Mouse (Mus musculus): ENCODE measurements around the gene Snd1.
A peak's percentile ranks its signal among the peaks of the same experiment; 100 is the strongest.

The Snd1 gene

DNA sequence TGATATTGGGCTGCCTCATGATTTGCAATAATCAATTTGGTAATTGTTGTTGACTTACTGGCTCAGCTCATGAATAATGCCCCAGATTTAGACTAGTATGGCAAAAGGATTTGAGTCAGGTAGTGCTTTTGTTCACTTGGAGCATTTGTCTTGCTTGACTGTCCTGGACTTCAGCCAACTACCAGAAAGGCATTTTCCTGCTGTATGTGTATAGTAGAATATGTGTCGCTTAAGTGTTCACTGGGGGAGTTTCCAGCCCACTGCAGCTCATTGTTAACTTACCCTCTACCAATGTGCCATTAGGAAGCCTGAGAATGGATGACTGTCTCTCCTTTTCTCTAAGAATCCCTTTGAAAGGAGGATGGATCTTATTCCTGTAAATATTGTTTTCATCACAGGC is 268.6 kb downstream of the Snd1 start:
- DNase-seq (ENCODE audit: inconsistent age in 2 of 2, low spot score in 1 of 2), result no peak

DNA sequence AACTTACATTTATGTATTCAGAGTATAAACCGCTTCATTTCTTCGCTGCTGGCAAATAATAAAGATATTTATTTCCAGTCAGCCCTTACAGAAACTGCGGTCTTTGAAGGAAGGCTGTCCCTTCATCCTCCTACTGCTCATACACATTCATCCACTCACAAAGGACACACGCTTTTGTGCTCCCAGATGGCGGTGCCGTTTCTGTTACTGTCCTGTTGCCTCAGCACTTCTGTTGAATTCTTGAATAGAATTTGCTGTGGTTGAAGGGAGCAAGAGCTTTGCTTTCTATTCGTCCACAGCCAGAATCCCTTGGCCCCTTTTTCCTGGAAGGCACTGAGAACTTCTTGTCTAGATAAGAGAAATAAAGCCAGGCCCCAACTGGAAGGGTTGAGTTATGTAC is 270.9 kb downstream of the Snd1 start:
- DNase-seq (ENCODE audit: inconsistent age in 2 of 2, low spot score in 1 of 2), result no peak

DNA sequence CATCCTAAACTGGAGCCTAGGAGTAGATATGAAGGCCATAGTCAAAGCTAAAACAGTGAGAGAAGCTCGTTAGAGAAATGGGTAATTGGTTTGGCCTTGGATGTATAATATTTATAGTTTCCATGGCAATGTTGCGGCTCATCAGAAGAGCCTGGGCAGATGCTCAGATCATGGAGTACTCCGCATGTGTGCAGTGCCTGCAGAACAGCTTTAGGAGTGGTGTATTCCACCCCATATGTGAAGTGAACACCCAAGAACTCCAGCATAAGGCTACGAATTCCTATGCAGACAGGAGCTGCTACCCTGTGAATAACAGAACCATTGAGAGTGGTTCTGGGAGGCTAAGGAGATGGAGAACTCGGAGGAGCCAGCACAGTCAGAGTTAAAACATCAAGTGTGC is 272.1 kb downstream of the Snd1 start:
- DNase-seq (ENCODE audit: inconsistent age in 2 of 2, low spot score in 1 of 2), result no peak

DNA sequence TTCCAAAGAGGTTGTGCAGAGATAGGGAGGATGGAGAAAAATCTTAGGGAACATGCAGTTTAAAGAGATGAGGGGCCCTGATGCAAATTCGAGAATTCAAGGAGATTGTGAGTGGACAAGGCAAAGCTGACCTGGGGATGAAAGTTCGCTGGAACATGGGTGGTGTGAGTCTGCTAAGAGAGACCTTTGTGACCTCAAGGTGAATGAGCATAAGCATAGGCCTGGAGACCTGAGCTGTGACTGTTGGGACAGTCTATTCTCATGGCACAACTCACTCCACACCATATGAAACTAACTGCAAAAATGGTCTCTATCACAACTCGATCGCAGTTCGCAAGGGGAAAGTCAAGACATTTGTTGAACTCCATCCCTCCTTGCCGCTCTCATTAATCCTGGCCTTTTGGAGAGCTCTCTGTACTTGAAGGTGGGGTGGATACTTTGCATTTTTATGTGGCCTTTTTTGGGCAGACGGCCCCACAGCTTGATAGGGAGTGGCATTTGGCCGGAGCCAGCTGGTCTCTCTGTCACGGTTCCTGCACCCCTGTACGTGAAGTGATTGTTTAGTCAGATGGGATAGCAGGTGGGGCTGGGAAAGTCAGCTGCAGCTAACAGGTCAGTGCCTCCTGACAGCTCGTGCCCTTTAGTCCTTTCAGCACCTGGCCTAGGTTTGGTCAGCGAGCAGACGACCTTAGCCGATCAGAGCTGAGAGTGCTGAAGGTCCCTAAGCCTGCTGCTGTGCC is 273.2 kb downstream of the Snd1 start:
- no peak for DNase-seq (ENCODE audit: inconsistent age in 2 of 2, low spot score in 1 of 2)

DNA sequence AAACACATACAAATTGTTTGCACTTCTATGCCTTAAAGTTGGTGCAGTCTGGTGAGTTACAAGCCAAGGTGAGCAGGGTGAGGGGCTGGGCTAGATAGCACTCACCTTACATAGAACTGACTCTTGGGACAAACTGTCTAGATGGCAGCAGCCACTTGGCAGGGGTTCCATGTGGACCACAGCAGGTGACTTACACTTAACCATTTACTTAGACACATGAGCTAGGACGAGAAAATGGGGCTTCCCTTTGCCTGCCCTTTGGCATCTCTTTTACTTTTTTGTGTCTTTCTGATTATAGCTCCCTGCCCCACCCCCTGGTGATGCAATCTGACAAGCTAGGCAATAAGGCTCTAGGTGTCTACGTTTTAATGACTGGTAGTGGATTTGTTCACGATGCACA is 274.3 kb downstream of the Snd1 start:
- no peak for DNase-seq (ENCODE audit: inconsistent age in 2 of 2, low spot score in 1 of 2)

DNA sequence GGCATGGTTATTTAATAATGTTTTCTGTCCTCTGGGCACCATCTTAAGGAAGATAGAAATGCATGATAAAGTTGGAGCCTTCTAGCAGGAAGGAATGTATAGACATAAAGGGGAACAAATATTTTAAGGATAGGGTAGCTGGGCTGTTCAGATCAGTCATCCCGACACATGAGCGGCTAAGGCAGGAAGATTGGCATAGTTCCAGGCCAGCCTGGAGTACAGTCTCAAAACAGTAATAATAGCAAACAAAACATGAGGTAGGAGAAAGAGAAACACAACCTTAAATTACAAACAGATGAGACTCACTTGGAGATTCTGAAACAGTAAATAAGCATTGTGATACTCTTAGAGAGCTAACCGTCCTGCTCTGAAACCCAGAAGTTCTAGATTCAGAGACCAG is 276.2 kb downstream of the Snd1 start:
- DNase-seq (ENCODE audit: inconsistent age in 2 of 2, low spot score in 1 of 2), result no peak

DNA sequence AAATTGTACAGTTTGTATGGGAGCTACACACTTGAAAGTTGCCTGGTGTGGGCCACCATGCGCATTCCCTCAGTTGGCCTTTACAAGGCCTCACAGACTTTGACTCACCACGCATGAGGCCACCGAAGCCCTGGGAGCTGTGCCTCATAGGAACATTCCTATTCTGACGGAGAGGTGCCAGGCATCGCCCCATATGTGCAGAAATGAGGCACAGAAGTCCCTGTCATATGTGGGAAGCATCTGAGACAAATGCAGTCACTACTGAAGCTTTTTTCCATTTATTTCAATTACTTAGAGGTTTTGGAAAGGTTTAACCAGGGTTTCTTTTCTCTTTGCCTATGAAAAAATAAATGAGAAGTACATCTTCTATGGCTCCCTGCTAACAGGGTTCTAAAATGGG is 278.3 kb downstream of the Snd1 start:
- DNase-seq (ENCODE audit: inconsistent age in 2 of 2, low spot score in 1 of 2), result no peak

DNA sequence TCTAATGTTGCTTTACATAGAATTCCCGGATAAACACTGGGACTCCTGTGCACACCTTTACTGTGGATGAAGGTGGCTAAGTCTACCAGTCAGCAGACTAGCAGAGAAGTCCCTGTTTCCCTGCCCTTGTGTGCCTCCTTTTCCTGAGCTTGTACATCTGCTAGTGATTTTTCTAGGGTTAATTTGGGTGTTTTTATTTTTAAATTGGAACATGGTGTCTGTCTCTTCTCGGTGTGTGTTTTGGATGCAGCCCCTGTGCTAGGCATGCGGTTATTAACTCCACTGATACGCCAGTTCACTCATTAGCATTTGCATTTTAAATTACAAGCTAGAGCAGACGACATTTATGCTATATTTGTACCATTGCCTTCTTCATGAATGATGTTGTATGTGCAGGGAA is 278.7 kb downstream of the Snd1 start:
- no peak for DNase-seq (ENCODE audit: inconsistent age in 2 of 2, low spot score in 1 of 2)

DNA sequence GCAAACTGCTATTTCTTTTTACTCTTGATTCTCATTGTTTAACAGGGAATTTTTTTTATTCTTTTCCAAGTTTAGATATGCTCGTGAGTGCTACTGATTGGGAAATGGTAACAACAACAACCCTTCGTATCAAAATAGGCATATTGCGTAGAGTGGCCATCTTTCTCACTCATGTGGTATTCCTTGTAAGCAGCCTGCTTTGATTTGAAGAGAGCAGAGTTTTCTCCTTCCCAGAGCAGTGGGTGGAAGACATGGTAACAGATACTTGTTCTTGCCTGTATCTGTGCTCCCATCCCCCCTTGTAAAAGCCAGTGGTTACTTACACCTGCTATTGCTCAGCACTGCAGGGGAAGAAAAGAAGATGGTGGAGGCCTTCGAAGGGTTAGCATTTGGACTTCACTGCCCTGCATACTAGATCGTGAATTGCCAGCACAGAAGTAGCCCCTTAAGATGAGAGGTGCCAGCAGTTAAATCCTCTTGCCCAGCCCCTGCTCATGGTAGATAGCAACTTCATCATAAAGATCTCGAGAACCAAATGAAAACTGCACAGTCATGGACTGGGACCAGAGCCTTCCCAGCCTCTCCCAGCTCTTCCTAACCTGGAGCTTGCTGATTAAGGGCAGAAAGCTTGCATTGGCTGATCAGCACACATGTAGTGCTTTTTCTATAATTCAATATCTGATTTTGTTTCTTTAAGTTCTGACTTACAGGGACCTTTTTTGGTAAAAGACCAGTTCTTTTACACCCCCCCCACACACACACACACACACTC is 279.4 kb downstream of the Snd1 start:
- DNase-seq (ENCODE audit: inconsistent age in 2 of 2, low spot score in 1 of 2), result no peak

DNA sequence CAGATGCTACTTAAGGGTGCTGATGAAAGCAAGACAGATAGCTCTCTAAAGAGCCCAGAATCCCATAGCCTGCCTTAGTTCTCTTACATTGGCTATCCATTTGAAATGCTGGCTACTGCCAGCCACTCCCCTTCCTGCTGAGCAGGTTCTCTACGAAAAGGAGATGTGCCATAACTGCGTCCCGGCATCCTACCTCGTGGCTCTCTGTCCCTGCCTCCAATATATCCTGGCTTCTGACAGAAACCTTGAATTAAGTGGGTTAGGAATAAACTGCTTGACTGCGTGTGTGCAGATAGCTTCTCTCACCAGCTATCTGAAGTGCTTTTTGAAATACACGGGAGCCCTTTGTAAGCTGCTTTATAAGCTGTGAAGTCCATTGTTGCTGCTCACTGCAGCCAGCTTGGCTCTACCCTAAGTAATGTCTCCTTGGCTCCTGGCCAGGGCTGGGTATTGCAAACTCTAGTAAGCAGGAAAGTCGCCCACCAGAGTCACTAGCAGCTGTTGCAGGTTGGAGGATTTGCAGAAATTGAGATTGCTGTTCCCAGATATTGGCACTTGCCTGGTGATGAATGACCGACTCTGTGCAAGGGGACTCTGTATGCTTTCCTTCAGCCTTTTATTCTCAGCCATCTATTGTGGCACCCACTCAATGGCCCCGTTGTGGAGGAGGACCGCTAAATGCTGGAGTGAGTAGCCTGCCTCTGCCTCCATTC is 281.5 kb downstream of the Snd1 start:
- peak; percentile 20 to 59 for DNase-seq (ENCODE audit: inconsistent age in 2 of 2, low spot score in 1 of 2)

DNA sequence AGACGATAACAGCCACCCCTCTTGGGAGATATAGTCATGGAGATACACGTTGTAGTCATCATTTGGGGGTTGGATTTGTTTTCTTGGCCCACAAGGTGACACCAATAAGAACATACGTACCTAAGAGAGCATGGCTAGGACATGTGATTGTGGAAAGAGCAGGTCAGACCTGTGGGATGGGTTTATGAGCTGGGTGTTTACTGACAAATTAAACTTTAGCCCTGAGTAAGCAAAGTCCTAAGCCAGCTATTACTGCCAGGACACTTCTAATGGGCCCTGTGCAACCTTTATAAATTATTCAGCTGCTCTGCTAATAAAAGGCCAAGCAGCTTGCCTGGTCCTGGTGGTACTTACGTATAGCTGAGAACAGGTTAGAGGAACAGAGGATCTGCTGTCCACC is 283.4 kb downstream of the Snd1 start:
- DNase-seq (ENCODE audit: inconsistent age in 2 of 2, low spot score in 1 of 2), result no peak

DNA sequence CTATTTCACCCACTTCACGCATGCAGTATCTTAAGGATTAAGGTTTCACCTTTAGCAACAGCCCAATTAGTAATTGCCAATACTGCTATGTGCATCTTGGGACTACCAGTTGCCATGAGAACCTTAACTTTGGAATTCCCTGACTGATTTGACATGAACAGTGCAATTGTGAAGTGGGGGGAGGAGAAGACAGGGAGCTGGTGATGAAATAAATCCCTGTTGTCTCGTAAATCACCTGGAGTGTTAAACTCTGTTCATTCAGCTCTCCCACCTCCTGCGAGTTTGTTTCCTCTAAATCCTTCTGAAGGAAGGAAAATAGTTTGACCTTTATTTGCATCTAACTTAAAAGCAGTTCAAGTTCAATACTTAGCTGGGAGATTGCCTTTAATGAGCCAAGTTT is 286.8 kb downstream of the Snd1 start:
- DNase-seq (ENCODE audit: inconsistent age in 2 of 2, low spot score in 1 of 2), result no peak

DNA sequence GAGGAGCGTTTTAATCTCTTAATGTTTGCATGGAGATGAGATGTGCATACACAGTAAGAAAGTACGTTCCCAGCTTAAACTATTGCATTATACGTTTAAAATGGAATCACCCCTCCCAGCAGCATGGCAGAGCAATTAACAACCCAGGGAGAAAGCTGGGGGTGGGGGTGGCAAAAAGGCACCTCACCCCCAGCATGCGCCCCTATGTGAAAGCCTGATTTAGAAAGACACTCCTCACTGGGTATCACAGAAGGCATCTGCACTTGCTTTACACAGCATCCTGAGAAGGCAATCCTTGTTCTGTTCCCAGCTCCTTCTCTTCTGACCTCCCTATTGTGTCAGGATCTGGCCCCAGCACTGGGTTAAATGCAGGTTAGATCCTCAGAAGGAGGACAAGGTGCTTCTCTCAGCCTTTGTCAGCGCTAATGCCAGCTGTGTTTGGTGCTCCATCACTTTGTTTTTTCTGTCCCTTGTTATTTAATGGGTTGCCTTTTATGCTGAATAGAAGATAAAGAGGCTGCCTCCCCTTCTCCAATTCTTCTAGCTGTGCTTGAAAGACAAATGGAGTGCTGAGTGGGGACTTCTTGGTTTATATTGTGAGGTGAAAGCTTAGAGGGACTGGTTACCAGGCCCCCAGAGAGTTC is 287.3 kb downstream of the Snd1 start:
- no peak for DNase-seq (ENCODE audit: inconsistent age in 2 of 2, low spot score in 1 of 2)

DNA sequence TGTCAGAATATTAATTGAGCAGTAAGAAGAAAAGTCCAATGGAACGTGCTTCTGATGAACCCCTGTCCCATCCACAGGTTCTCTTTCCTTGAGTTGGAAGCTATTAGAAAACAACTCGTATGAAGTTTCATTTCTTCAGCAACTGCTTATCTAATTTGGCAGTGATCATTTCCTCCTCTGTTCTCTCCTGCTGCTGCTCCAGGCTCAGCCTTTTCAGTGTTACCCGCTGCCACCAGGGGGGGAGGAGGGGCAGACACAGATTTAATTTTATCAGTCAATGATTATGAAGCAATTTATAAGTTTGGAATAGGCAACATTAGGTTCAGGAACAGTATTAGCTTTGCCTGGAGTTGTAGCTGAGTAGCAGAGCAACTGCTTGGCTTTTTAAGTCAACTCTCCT is 291.7 kb downstream of the Snd1 start:
- no peak for DNase-seq (ENCODE audit: inconsistent age in 2 of 2, low spot score in 1 of 2)

DNA sequence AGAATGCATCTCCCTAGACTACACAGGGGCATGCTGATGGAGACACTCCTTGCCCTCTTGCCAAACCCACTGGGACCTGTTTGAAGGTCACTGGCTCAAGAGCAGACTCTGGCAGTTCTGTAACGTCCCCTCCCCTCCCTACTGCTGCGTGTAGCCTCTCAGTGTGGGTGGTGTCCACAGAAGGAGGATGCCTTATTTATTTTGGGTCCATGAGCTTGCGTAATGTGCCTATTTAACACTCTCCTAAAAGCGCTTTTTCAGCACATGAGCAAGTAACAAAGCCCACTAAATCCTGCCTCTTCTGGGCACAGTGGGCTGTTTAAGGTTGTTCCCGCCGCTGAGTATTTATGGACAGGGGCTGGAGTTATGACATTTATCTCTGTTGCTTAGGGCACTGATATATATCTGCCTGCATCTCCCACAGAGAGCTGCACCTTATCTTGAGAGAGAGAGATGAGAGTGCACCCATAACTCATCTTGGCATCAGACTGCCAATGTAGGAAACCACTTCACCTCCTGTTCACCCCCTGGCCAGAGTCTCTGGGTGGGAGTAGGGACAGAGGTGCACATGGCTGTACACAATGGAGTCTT is 293.0 kb downstream of the Snd1 start:
- peak in 1 of 2 experiments; percentile 47 for DNase-seq (ENCODE audit: inconsistent age in 2 of 2, low spot score in 1 of 2)

DNA sequence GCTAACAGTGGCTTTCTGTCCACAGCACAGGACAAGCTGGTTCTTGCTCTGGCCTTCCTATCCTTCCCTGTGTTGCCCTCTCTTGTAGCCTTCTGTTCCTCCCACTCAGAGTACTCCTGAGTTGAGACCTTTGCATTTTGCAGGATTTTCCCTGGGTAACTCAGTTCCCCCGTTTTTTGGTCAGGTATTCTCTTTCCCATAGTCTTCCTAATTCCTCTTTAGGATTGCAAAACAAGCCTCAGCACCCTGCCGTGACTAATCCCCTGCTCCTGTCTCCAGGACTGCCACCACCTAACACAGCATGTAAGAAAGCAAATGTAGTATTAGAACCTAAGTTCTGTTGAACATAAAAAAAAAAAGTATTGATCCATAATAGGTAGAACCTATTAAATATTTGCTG is 296.4 kb downstream of the Snd1 start:
- DNase-seq (ENCODE audit: inconsistent age in 2 of 2, low spot score in 1 of 2), result no peak

DNA sequence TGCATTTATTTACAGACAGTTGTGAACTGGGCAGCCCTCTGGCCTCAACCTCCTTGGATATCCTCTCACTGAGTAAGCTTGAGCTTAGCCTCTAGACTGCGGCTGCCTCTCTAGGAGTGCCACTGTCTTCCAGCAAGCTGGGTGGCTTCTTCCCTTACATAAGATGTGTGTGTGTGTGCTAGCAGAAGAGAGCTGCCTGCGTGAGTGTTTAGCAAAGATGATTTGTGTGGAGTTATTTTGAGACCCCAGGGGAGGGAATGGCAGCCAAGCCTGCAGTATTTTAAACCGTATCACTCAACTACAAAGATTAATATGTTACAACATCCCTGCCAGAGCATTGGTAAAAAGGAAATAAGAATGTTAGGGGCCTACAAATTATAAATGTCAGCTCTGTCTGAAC is 306.8 kb downstream of the Snd1 start:
- DNase-seq (ENCODE audit: inconsistent age in 2 of 2, low spot score in 1 of 2), result peak in 1 of 2 experiments; percentile 57

DNA sequence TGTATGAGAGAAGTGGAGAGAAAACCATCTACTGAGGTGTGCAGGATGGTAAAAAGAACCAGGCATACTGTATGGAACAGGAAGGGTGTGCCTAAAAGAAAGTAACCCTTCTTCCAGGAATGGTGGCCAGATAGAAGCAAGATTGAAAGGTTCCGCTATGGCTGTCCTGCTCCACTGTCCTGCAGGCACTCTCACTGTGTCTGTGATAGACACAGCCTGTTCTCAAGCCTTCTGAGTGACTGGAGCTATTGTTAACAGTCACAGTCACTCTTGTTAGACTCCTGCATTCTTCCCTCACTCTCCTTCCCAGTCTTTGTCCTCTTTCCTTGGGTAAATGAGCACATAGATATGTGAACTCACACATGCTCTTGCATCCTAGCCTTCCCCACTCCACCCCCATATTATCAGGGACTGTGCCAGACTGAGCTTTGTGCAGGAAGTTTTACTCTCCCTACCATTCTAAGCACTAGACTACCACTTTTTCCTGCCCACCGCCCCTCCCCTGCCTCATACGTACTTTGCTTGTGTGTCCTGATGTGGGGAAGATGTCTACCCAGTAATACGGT is 308.2 kb downstream of the Snd1 start:
- no peak for DNase-seq (ENCODE audit: inconsistent age in 2 of 2, low spot score in 1 of 2)

DNA sequence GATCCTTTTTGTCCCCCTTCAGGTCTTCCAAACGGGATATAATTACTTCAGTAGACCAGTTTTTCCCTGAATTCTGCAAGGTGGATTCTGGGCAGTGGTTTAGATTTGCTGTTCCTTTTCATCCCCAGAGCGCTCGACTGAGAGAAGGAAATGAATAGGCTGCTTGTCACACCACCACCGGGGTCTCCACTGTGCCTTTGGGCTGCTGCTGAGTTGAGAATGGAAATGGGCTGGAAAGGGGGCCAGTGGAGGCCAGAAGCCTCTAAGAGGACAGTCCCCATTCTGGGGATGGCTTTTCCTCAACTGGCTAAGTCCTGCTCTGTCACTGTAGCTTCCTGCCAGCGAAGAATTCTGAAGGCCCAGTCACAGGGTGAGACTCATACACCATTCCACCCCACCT is 309.0 kb downstream of the Snd1 start:
- no peak for DNase-seq (ENCODE audit: inconsistent age in 2 of 2, low spot score in 1 of 2)

DNA sequence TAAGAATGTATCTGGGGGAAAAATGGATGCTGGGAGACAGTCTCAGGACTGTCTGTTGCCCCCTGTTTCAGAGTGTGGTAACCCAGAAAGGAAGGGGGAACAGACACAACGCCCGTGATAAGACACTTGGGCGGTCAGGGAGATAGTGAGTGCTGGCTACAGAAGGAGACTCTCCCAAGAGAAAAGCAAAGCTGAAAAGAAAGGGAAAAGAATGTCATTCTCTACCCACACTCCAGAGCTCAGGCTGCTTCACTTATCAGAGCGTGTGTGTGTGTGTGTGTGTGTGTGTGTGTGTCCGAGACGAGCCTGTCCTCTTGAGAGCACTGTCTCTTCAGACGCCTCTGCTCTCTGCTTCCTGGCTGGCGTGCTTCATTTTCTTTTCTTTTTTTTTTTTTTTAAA is 310.8 kb downstream of the Snd1 start:
- no peak for DNase-seq (ENCODE audit: inconsistent age in 2 of 2, low spot score in 1 of 2)

DNA sequence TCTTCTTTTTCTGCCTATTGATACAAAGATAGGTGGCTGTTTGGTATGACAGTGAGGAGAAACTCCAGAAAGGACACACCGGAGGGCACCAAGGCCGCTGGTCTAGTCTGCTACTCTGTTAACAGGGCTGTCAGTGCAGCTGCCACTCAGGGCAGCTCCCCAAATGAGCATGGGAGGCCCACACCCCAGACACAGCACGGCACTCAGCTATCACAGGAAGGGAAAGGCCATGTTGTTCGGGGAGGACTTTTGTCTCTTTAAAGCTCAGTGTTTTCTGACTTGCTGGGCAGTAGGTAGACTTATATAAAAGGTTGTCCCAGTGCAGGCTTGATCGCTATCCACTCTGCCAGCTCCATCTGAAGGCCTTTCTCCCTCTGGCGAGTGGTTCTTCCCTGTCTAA is 312.2 kb downstream of the Snd1 start:
- DNase-seq (ENCODE audit: inconsistent age in 2 of 2, low spot score in 1 of 2), result peak; percentile 23 to 66
